Mouse (Mus musculus) lung, embryonic 14.5 days (tissue): ENCODE data around the gene Sox5. TPM values are rescaled to one million over a fixed set of nuclear protein-coding genes. Genes with fewer than 3 reads are reported as not detected.
A peak's percentile ranks its signal among the peaks of the same experiment; 100 is the strongest.

Experiments used
- ATAC-seq: fragments of 200-750 bp; cut with Nextera tagmentation; 2 replicates; pipeline ENCODE4 v1.8.0; 2017; ENCODE audit warnings: mild to moderate bottlenecking, moderate TSS enrichment, moderate library complexity; ENCODE audit not compliant: insufficient read depth
- DNase-seq: peaks from one replicate; pipeline ENCODE4 v3.0.0-alpha.2; 2015
- H3K27ac ChIP-seq: fragments of 300-500 bp; sonication (generic); 2 replicates; pipeline ENCODE4 v1.5.1; 2014; ENCODE audit warnings: low read depth, mild to moderate bottlenecking, moderate library complexity
- H3K27me3 ChIP-seq: fragments of 300-500 bp; sonication (generic); 2 replicates; pipeline ENCODE4 v1.6.1; 2014; ENCODE audit warnings: low read length, control low read depth; ENCODE audit not compliant: insufficient read depth
- H3K36me3 ChIP-seq: fragments of 300-500 bp; sonication (generic); 2 replicates; pipeline ENCODE4 v1.6.1; 2014; ENCODE audit warnings: control low read depth; ENCODE audit not compliant: insufficient read depth
- H3K4me1 ChIP-seq: fragments of 300-500 bp; sonication (generic); 2 replicates; pipeline ENCODE4 v1.6.1; 2014; ENCODE audit warnings: antibody characterized with exemption, control low read depth; ENCODE audit not compliant: insufficient read depth
- H3K4me2 ChIP-seq: fragments of 300-500 bp; sonication (generic); 2 replicates; pipeline ENCODE4 v1.6.1; 2014; ENCODE audit warnings: mild to moderate bottlenecking
- H3K4me3 ChIP-seq: fragments of 300-500 bp; sonication (generic); 2 replicates; pipeline ENCODE4 v1.5.1; 2014; ENCODE audit warnings: low read depth, low read length
- H3K9ac ChIP-seq: fragments of 300-500 bp; sonication (generic); 2 replicates; pipeline ENCODE4 v1.6.1; 2014
- H3K9me3 ChIP-seq: fragments of 300-500 bp; sonication (generic); 2 replicates; pipeline ENCODE4 v1.6.1; 2016; ENCODE audit warnings: low read depth, low read length, control low read depth
- CTCF ChIP-seq: IDR thresholded peaks from 2 replicates; pipeline ENCODE4 v1.5.1; 2016; ENCODE audit warnings: antibody characterized with exemption, low read depth
- WGBS: fragments of 180-500 bp; shearing (Covaris S2); extraction: QIAGEN DNeasy Blood & Tissue Kit; methylation state at CpG from one replicate; pipeline ENCODE4 v1.1.7; 2014; 5-methylcytosine and 5-hydroxymethylcytosine counted together
- polyA plus RNA-seq: library from polyadenylated mRNA; unstranded; fragments of >200 nt; fragmentation: Nextera tagmentation; extraction: Ambion mirVana; gene quantifications from 2 replicates; pipeline ENCODE4 v1.2.1, GENCODE M21; 2014

Gene Sox5
- polyA plus RNA-seq, 1 experiment from 2014 or later, result 21.3 TPM

GRCm38 (mm10) chr6:144088256-144088655 lies 693.5 kb downstream of the Sox5 start:
- H3K4me1 ChIP-seq, result no peaks in the 10 kb centered on the region
- no peak for TF ChIP-seq CTCF
- no peak overlapping the region for H3K9ac ChIP-seq
- ATAC-seq (no peak), DNase-seq (no peak)
- no peak overlapping the region for H3K4me3 ChIP-seq
- H3K9me3 ChIP-seq, result no peaks in the 10 kb centered on the region
- no peak overlapping the region for H3K4me2 ChIP-seq
- no peaks in the 10 kb centered on the region for H3K27me3 ChIP-seq
- no peaks in the 10 kb centered on the region for H3K36me3 ChIP-seq
- 74% methylated on average over 3 of the region's 3 CpGs for whole genome bisulfite sequencing
- H3K27ac ChIP-seq, result no peak overlapping the region

- Histone ChIP-seq H3K9ac (no peak overlapping the region), H3K27me3 (no peaks in the 10 kb centered on the region), H3K4me3 (no peak overlapping the region), H3K27ac (no peak overlapping the region), H3K4me1 (no peaks in the 10 kb centered on the region), H3K9me3 (no peaks in the 10 kb centered on the region), H3K4me2 (no peak overlapping the region), H3K36me3 (no peaks in the 10 kb centered on the region)
- TF ChIP-seq CTCF, result no peak
- ATAC-seq, result no peak
- 59% methylated on average over 1 of the region's 1 CpGs for WGBS
- DNase-seq, result no peak
Measured at GRCm38 (mm10) chr6:144086096-144086810, 695.5 kb downstream of the Sox5 start.

GRCm38 (mm10) chr6:144082297-144082696 lies 699.5 kb downstream of the Sox5 start:
- Histone ChIP-seq H3K4me1 (no peaks in the 10 kb centered on the region), H3K9me3 (no peaks in the 10 kb centered on the region), H3K27me3 (no peaks in the 10 kb centered on the region), H3K4me2 (no peak overlapping the region), H3K27ac (no peak overlapping the region), H3K9ac (no peak overlapping the region), H3K4me3 (no peak overlapping the region), H3K36me3 (no peaks in the 10 kb centered on the region)
- DNase-seq (no peak), ATAC-seq (no peak)
- no peak for TF ChIP-seq CTCF
- WGBS, result 89% methylated on average over 9 of the region's 9 CpGs

- WGBS, result 90% methylated on average over 7 of the region's 7 CpGs
- H3K4me2 ChIP-seq, result no peak overlapping the region
Measured at GRCm38 (mm10) chr6:144077826-144078225, 704.0 kb downstream of the Sox5 start.

GRCm38 (mm10) chr6:144076376-144076775 lies 705.4 kb downstream of the Sox5 start:
- no peak for DNase-seq
- Histone ChIP-seq H3K27ac (no peak overlapping the region), H3K4me2 (no peak overlapping the region), H3K27me3 (no peaks in the 10 kb centered on the region), H3K4me3 (no peak overlapping the region), H3K9ac (no peak overlapping the region), H3K36me3 (no peaks in the 10 kb centered on the region), H3K9me3 (no peaks in the 10 kb centered on the region), H3K4me1 (peaks cover 7% of the 10 kb centered on the region)
- ATAC-seq, result no peak
- 92% methylated on average over 4 of the region's 4 CpGs for WGBS
- no peak for TF ChIP-seq CTCF

More at GRCm38 (mm10) chr6:144077826-144078225, 704.0 kb downstream of the Sox5 start:
- H3K9ac ChIP-seq, result no peak overlapping the region
- no peaks in the 10 kb centered on the region for H3K36me3 ChIP-seq
- H3K27me3 ChIP-seq, result no peaks in the 10 kb centered on the region
- no peaks in the 10 kb centered on the region for H3K9me3 ChIP-seq
- ATAC-seq (no peak), DNase-seq (no peak)
- no peak overlapping the region for H3K27ac ChIP-seq
- no peak for TF ChIP-seq CTCF
- no peak overlapping the region for H3K4me3 ChIP-seq
- H3K4me1 ChIP-seq, result peaks cover 7% of the 10 kb centered on the region

GRCm38 (mm10) chr6:144075327-144075941 lies 706.3 kb downstream of the Sox5 start:
- no peak overlapping the region for H3K27ac ChIP-seq
- H3K4me2 ChIP-seq, result no peak overlapping the region
- no peak for ATAC-seq

GRCm38 (mm10) chr6:144074826-144075225 lies 707.0 kb downstream of the Sox5 start:
- no peak overlapping the region for H3K4me2 ChIP-seq
- H3K9ac ChIP-seq, result no peak overlapping the region
- WGBS, result 20% methylated on average over 9 of the region's 9 CpGs
- no peaks in the 10 kb centered on the region for H3K9me3 ChIP-seq
- H3K4me3 ChIP-seq, result no peak overlapping the region
- no peaks in the 10 kb centered on the region for H3K36me3 ChIP-seq
- DNase-seq (peak; percentile 65), ATAC-seq (peak; percentile 56; the same call in 1 of the 2 replicates)
- no peak overlapping the region for H3K27ac ChIP-seq
- no peak for TF ChIP-seq CTCF
- H3K27me3 ChIP-seq, result no peaks in the 10 kb centered on the region
- peaks cover 7% of the 10 kb centered on the region for H3K4me1 ChIP-seq

More at GRCm38 (mm10) chr6:144075327-144075941, 706.3 kb downstream of the Sox5 start:
- H3K4me1 ChIP-seq, result peaks cover 7% of the 10 kb centered on the region
- no peak for TF ChIP-seq CTCF
- H3K27me3 ChIP-seq, result no peaks in the 10 kb centered on the region
- WGBS, result 62% methylated on average over 12 of the region's 12 CpGs
- H3K36me3 ChIP-seq, result no peaks in the 10 kb centered on the region
- DNase-seq, result peak; percentile 22
- no peaks in the 10 kb centered on the region for H3K9me3 ChIP-seq
- no peak overlapping the region for H3K4me3 ChIP-seq
- H3K9ac ChIP-seq, result no peak overlapping the region
